Mouse (Mus musculus) hematopoietic stem cell, adult 5-6 weeks (primary cell): ENCODE measurements at regions not wholly inside any gene's neighbourhood (a gene's known extent, or its start where the extent isn't known, plus 50 kb on each side); places are given as distances from the start of the nearest gene placed in this dataset.

Source experiments
- ATAC-seq, 2 experiments: fragments of 125-278 bp in 1 of 2; replicated peaks in 1 of 2; 2 replicates each; pipeline ENCODE4 v1.8.0; 2016 to 2017; ENCODE audit warnings: inconsistent platforms in 2 of 2, mild to moderate bottlenecking in 2 of 2, moderate number of reproducible peaks in 2 of 2, low read depth in 1 of 2, moderate TSS enrichment in 1 of 2; ENCODE audit not compliant: low FRiP score in 2 of 2, poor library complexity in 2 of 2, severe bottlenecking in 2 of 2, insufficient read depth in 1 of 2, low TSS enrichment in 1 of 2

DNA sequence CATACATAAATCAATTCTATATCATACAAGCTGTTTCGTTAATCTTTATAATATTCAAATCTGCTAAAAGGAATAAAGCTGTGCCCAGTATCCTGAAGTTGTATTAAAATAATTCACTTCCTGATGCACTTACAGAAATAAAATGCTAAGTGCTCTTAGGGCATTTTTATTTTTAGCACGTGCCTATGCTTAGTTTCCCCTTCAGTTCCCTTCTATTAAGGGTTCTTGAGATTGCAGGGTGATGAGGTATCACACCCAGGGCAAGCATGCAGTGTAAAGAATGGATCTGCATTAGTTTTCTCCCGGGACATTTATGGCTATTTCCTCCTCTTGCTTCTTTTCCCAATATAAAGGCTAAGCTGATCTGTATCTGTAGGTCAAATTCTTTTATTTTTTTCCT, 1858.8 kb upstream of the Lrrc6 start:
- no peak for ATAC-seq

DNA sequence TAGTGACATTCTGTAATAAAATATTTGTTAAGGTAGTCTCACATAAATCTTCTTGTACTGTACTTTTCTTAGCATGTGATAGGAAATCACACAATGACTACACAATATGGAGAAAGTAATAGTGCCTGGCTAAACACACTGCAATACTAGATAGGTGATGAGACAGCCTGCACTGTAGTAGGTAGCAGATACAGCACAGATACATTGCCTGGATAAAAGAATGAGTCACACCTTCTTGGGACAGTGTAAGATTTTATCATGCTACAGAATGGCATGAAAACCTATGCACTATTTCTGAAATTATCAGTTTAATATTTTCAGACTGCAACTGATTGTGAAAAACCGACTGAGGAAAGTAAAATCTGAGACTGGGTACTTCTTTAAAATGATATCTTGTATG, 1855.2 kb upstream of the Lrrc6 start:
- ATAC-seq = no peak

DNA sequence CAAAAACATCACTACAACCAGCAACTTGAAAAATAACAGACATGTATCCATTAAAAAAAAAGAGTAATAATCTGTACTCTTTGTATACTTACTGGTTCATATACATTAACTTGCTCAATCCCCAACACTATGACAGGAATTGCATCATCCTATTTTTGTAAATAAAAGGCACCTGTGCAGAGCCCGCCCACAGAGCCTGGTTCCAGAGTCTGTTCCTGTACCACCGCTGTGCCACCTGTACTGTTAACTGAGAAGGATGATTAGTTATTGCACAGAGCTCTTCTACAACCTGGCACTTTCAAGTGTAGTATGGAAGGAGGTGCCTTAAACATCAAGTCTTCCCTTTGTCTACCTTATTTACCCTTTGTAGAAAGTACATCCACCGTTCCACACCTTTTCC, 1843.9 kb upstream of the Lrrc6 start:
- ATAC-seq = no peak

DNA sequence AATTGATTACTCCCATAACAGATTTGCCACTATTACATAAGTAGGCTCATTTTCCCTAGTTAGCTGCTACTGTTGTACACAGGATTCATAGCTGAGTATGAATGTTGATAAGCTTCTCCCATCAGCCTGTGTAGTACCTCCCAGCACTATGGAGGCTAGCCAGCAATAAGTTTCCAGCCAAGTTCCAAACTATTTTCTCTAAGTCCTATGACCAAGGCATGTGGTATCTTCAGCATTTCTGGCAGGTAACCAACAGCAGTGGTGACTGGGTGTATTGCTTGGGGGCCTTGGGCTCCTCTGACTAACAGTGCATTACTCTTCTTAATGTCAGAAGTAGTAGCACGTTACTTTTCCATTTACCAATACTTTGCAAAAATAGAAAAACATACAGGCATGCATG, 1841.8 kb upstream of the Lrrc6 start:
- ATAC-seq = no peak

DNA sequence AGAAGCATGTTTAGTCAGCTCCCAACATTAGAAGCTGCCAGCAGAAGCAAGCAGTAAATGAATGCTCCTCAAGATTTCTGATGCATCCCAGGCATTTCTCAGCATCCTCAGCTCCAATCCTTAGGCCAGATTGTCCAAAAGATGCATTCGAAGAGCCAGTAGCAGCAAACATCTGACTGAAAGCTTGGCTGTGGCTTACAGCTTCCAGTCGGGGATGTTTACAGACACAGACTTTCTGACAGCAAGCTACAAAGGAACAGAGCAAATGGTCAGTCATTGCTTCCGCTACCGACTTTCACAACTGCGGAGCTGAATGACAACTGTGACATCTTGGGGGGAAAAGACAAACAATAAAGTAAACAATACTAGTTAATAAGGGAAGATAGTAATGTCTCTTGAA, 1840.3 kb upstream of the Lrrc6 start:
- ATAC-seq = no peak

DNA sequence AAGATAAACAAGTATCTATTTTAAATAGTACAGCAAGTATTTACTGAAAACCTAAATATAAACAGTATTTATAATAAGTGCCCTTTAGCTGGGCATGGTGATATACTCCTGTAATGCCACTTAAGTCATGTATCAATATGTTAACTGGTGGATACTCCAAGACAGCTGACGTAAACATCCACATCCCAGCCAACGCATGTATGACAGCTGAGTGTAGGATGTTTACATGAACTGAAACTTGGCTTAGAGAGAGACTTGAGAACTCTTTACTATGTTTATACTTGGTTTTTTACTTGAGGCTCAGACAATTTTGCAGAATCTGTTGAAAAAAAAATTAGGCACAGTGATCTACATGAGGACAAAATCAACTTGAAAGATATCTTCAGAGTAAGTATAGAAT, 1836.6 kb upstream of the Lrrc6 start:
- no peak for ATAC-seq

DNA sequence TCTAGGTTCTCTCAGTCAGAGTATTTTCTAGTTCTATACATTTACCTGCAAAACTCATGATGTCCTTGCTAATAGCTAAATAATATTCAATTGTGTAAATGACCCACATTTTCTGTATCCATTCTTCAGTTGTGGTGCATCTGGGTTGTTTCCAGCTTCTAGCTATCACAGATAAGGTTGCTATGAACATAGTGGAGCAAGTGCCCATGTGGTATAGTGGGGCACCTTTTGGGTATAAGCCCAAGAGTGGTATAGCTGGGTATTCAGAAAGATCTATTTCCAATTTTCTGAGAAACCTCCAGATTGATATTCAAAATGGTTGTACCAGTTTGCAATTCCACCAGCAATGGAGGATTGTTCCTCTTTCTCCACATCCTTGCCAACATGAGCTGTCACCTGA, 1835.1 kb upstream of the Lrrc6 start:
- ATAC-seq = no peak

DNA sequence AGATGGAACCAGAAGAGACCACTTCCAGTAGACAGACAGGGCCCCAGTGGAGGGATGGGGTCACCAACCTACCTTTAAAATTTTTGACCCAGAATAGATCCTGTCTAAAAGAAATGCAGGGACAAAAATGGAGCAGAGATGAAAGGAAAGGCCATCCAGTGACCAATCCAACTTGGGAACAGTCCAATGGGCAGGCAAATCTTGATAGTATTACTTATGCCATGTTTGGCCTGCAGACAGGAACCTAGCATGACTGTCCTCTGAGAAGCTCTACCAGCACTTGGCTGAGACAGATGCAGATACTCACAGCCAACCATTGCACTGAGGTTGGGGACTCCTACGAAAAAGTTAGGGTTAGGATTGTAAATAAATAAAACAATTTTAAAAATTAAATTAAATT, 1815.4 kb upstream of the Lrrc6 start:
- ATAC-seq = no peak
